ENCODE assay signal across 7 mouse cellular contexts in genomic region chr1:88008211-88008697, GRCm38 (mm10). TPM values are rescaled to one million over a fixed set of nuclear protein-coding genes. Genes with fewer than 3 reads are reported as not detected.
DNase-seq lines count a peak whose midpoint lies in the region; ATAC-seq and TF ChIP-seq lines count a peak whose summit lies in the region.

Gene Usp40, minus strand, starts transcription at chr1:88008551.

- H3K27me3 ChIP-seq in embryonic facial prominence, embryonic 11.5 days (ENCODE audit: control insufficient read depth, insufficient read depth, low read length): no peaks in the 10 kb centered on the region
- no peaks in the 10 kb centered on the region for H3K27me3 ChIP-seq in limb, embryonic 11.5 days (ENCODE audit: control insufficient read depth, insufficient read depth, low read length)
- no peaks in the 10 kb centered on the region for H3K27me3 ChIP-seq in midbrain, embryonic 14.5 days (ENCODE audit: control insufficient read depth, insufficient read depth, low read length)
- no peaks in the 10 kb centered on the region for H3K27me3 ChIP-seq in spleen, adult 2 months (ENCODE audit: control insufficient read depth, insufficient read depth, low read length)

- H3K4me2 ChIP-seq in embryonic facial prominence, embryonic 11.5 days (ENCODE audit: low read depth, low read length): peak within 1 kb of the TSS; percentile 75
- H3K4me2 ChIP-seq in limb, embryonic 11.5 days (ENCODE audit: low read depth, severe bottlenecking): peak within 1 kb of the TSS; percentile 53
- peak within 1 kb of the TSS; percentile 74 for H3K4me2 ChIP-seq in midbrain, embryonic 14.5 days (ENCODE audit: low read length)

- no peaks in the 10 kb centered on the region for H3K36me3 ChIP-seq in embryonic facial prominence, embryonic 11.5 days (replicated peaks; ENCODE audit: control insufficient read depth, insufficient read depth, low read depth, low read length)
- H3K36me3 ChIP-seq in limb, embryonic 11.5 days (ENCODE audit: control insufficient read depth, insufficient read depth, low read length): no peaks in the 10 kb centered on the region
- peaks cover 7% of the 10 kb centered on the region for H3K36me3 ChIP-seq in midbrain, embryonic 14.5 days (ENCODE audit: control insufficient read depth, insufficient read depth, low read length)
- H3K36me3 ChIP-seq in spleen, adult 2 months (ENCODE audit: control insufficient read depth, insufficient read depth, low read length): 0 out of 2 replicates have a peak, but pooled peaks cover under 1% of the 10 kb centered on the region

- no peaks in the 10 kb centered on the region for H3K4me1 ChIP-seq in embryonic facial prominence, embryonic 11.5 days (ENCODE audit: control insufficient read depth, insufficient read depth, low read length)
- H3K4me1 ChIP-seq in limb, embryonic 11.5 days (ENCODE audit: control insufficient read depth, insufficient read depth, low read length): no peaks in the 10 kb centered on the region
- peaks cover 11% of the 10 kb centered on the region for H3K4me1 ChIP-seq in midbrain, embryonic 14.5 days (ENCODE audit: control insufficient read depth, insufficient read depth, low read length)
- H3K4me1 ChIP-seq in spleen, adult 2 months (ENCODE audit: control insufficient read depth, insufficient read depth, insufficient read length): no peaks in the 10 kb centered on the region

- ATAC-seq in embryonic facial prominence, embryonic 11.5 days (replicated peaks; ENCODE audit: insufficient number of reproducible peaks, low FRiP score, low TSS enrichment, low read depth): peak; percentile 90
- ATAC-seq in limb, embryonic 11.5 days (ENCODE audit: insufficient number of reproducible peaks, low FRiP score, low TSS enrichment, low read depth): peak; percentile 97
- ATAC-seq in midbrain, embryonic 14.5 days (ENCODE audit: low FRiP score, low TSS enrichment): peak; percentile 94

- H3K27ac ChIP-seq in embryonic facial prominence, embryonic 11.5 days (replicated peaks; ENCODE audit: low read depth, low read length): peak within 1 kb of the TSS; percentile 88
- H3K27ac ChIP-seq in limb, embryonic 11.5 days (replicated peaks; ENCODE audit: low read depth, low read length): peak within 1 kb of the TSS; percentile 85
- H3K27ac ChIP-seq in midbrain, embryonic 14.5 days (replicated peaks; ENCODE audit: low read depth, low read length): peak within 1 kb of the TSS; percentile 95
- H3K27ac ChIP-seq in spleen, adult 2 months (ENCODE audit: insufficient read depth, low read length): peak within 1 kb of the TSS; percentile 30

- H3K4me3 ChIP-seq in embryonic facial prominence, embryonic 11.5 days (ENCODE audit: low read depth, low read length): peak within 1 kb of the TSS; percentile 66
- H3K4me3 ChIP-seq in limb, embryonic 11.5 days (ENCODE audit: low read depth, low read length): peak within 1 kb of the TSS; percentile 61
- peak within 1 kb of the TSS; percentile 72 for H3K4me3 ChIP-seq in midbrain, embryonic 14.5 days (replicated peaks; ENCODE audit: low read depth, low read length)
- H3K4me3 ChIP-seq in spleen, adult 2 months (ENCODE audit: extremely low read depth, insufficient read depth, insufficient read length): peak within 1 kb of the TSS; percentile 97

- TF ChIP-seq CTCF in spleen, adult 2 months (IDR thresholded peaks at IDR 0.05; ENCODE audit: extremely low read depth, insufficient read depth, insufficient read length, insufficient replicate concordance): no peak

- no peaks in the 10 kb centered on the region for H3K9me3 ChIP-seq in embryonic facial prominence, embryonic 11.5 days (replicated peaks; ENCODE audit: control insufficient read depth, low read length)
- H3K9me3 ChIP-seq in limb, embryonic 11.5 days (ENCODE audit: control insufficient read depth, low read length): no peaks in the 10 kb centered on the region
- H3K9me3 ChIP-seq in midbrain, embryonic 14.5 days (ENCODE audit: control insufficient read depth, low read length): no peaks in the 10 kb centered on the region

- DNase-seq in adrenal gland, postnatal 14 days: peak; percentile 85
- peak; percentile 87 for DNase-seq in embryonic facial prominence, embryonic 11.5 days (ENCODE audit: low spot score)
- DNase-seq in heart, adult 11 months: peak; percentile 98
- peak; percentile 86 for DNase-seq in kidney, adult 18-20 months
- peak; percentile 84 for DNase-seq in limb, embryonic 11.5 days (ENCODE audit: low spot score)
- peak; percentile 92 for DNase-seq in midbrain, embryonic 14.5 days
- peak; percentile 30 to 63 for DNase-seq in spleen, adult 2 months (ENCODE audit: low read depth in 1 of 2, low spot score in 2 of 2)

- WGBS in embryonic facial prominence, embryonic 11.5 days: 0% methylated on average over 45 of the region's 45 CpGs
- under 1% methylated on average over 45 of the region's 45 CpGs for WGBS in limb, embryonic 11.5 days
- WGBS in midbrain, embryonic 14.5 days: under 1% methylated on average over 45 of the region's 45 CpGs
- 1% methylated on average over 45 of the region's 45 CpGs for WGBS in spleen, adult 2 months

- H3K9ac ChIP-seq in embryonic facial prominence, embryonic 11.5 days (replicated peaks; ENCODE audit: low read length): peak within 1 kb of the TSS; percentile 95
- H3K9ac ChIP-seq in limb, embryonic 11.5 days (ENCODE audit: low read length): peak within 1 kb of the TSS; percentile 87
- peak within 1 kb of the TSS; percentile 84 for H3K9ac ChIP-seq in midbrain, embryonic 14.5 days (replicated peaks; ENCODE audit: low read length)

- TF ChIP-seq POLR2A in spleen, adult 2 months (IDR thresholded peaks at IDR 0.05; ENCODE audit: low read depth, low read length): no peak

RNA-seq across cellular contexts. Expression of gene Usp40, which starts in this region (rescaled TPM):
- 25.5 and 27.1 TPM in 2 replicates for total RNA-seq in adrenal gland, postnatal 14 days (2021)
- polyA plus RNA-seq in embryonic facial prominence, embryonic 11.5 days (2014; fragmentation: Nextera tagmentation; extraction: Ambion mirVana): 34.6 and 36.6 TPM in 2 replicates
- polyA plus RNA-seq in limb, embryonic 11.5 days (2014; fragmentation: Nextera tagmentation; extraction: Ambion mirVana): 37.9 and 38.5 TPM in 2 replicates
- 15.2 and 22.4 TPM in 2 replicates for polyA plus RNA-seq in midbrain, embryonic 14.5 days (2014; fragmentation: Nextera tagmentation; extraction: Ambion mirVana)
- 3.3 TPM in 2 replicates for polyA plus RNA-seq in spleen, adult 2 months (2012; rRNA removed)

Comparison
In these comparisons a context has a peak if more than half of its experiments do, and no peak if none do; other contexts are left out.
1. Peak in every context shown above with its lines: DNase-seq, ATAC-seq, H3K4me3 ChIP-seq and H3K27ac ChIP-seq.
2. DNase-seq: peak in every context shown above with its lines; median percentile 98 in heart, adult 11 months; 92 in midbrain, embryonic 14.5 days; 87 in embryonic facial prominence, embryonic 11.5 days; 86 in kidney, adult 18-20 months; 85 in adrenal gland, postnatal 14 days; 84 in limb, embryonic 11.5 days; 46 in spleen, adult 2 months.
3. H3K27ac ChIP-seq: peak in every context shown above with its lines; median percentile 95 in midbrain, embryonic 14.5 days; 88 in embryonic facial prominence, embryonic 11.5 days; 85 in limb, embryonic 11.5 days; 30 in spleen, adult 2 months.